Mouse (Mus musculus) cortical plate, adult 2 months (tissue): Measurements from ENCODE around the gene St3gal4.

Experiments
- CTCF ChIP-seq: fragments of 200-500 bp; IDR thresholded peaks from 2 replicates; pipeline ENCODE4 v1.5.1; 2011; ENCODE audit warnings: mild to moderate bottlenecking, control low read depth, low read length; ENCODE audit not compliant: insufficient read depth; ENCODE audit errors: extremely low read depth
- POLR2A ChIP-seq: fragments of 200-500 bp; IDR thresholded peaks from 2 replicates; pipeline ENCODE4 v1.6.1; 2011; ENCODE audit warnings: mild to moderate bottlenecking, low read length, control low read depth; ENCODE audit not compliant: insufficient read depth; ENCODE audit errors: extremely low read depth

DNA sequence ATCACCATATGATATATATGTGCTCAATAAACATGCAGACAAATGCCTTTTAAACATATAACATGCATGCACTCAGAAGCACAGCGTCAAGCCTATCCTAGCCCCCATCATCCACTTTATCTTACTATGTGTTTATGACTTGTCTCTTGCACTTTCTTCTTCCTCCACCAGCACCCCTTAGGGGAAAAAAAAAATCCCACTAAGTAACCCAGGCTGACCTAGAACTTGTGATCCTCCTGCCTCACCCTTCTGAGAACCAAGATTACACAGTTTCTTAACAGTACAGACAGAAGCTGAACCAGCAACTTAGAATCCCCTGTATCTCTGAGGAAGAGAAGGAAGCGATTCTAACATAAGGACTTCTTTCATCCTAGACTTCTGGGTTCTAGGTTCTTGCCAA lies 505 bp downstream of the St3gal4 start:
- TF ChIP-seq CTCF (no peak), POLR2A (no peak)
